Mouse (Mus musculus): ENCODE measurements around the gene Nkain2. TPM values are rescaled to one million over a fixed set of nuclear protein-coding genes. Genes with fewer than 3 reads are reported as not detected.

Nkain2 gene
- polyA plus RNA-seq, 1 experiment from 2014 or later: 0.39 TPM

- no peak overlapping the region for H3K27ac ChIP-seq
- no peaks in the 10 kb centered on the region for H3K9me3 ChIP-seq
- no peaks in the 10 kb centered on the region for H3K36me3 ChIP-seq
- no peak for ATAC-seq (ENCODE audit: borderline replicate concordance, extremely low read depth, low FRiP score, low TSS enrichment)
- no peaks in the 10 kb centered on the region for H3K27me3 ChIP-seq
- no peak overlapping the region for H3K4me3 ChIP-seq
- H3K4me1 ChIP-seq: no peaks in the 10 kb centered on the region
- no peak overlapping the region for H3K9ac ChIP-seq
- 78% methylated on average over 1 of the region's 1 CpGs for WGBS
- H3K4me2 ChIP-seq: no peak overlapping the region
Observed at GRCm38 (mm10) chr10:31827041-31827440, 1063.2 kb downstream of the Nkain2 start.

DNA sequence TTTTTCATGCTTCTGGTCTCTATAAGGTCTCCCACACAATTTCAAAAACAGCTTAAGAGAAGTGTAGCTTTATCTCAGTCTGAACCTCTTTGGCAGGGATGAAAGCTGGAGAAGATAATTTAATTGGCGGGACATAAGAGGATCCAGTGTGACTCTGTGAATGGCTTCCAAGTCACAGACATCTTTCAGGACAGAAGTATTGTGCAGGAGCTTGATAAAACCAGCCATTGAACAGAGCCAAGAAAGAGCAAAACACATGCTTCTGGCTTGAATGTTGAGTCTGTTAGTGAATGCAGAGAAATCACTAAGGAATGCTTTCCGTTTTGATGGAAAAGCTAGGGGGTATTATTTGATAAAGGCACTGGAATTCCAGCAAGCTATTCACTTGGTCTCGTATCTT lies 1077.7 kb downstream of the Nkain2 start:
- H3K9me3 ChIP-seq: no peaks in the 10 kb centered on the region
- H3K4me2 ChIP-seq: no peak overlapping the region
- H3K36me3 ChIP-seq: no peaks in the 10 kb centered on the region
- no peak overlapping the region for H3K4me3 ChIP-seq
- ATAC-seq (ENCODE audit: borderline replicate concordance, extremely low read depth, low FRiP score, low TSS enrichment): peak; percentile 23; the same call in 1 of the 2 replicates
- H3K27me3 ChIP-seq: no peaks in the 10 kb centered on the region
- H3K4me1 ChIP-seq: no peaks in the 10 kb centered on the region
- no peak overlapping the region for H3K27ac ChIP-seq
- H3K9ac ChIP-seq: no peak overlapping the region
- 52% methylated on average over 3 of the region's 3 CpGs for WGBS

- no peak overlapping the region for H3K4me2 ChIP-seq
- H3K4me1 ChIP-seq: no peaks in the 10 kb centered on the region
- H3K36me3 ChIP-seq: no peaks in the 10 kb centered on the region
- no peak overlapping the region for H3K27ac ChIP-seq
- H3K27me3 ChIP-seq: no peaks in the 10 kb centered on the region
- peak; percentile 57; the same call in 1 of the 2 replicates for ATAC-seq (ENCODE audit: borderline replicate concordance, extremely low read depth, low FRiP score, low TSS enrichment)
- H3K9ac ChIP-seq: no peak overlapping the region
- H3K4me3 ChIP-seq: no peak overlapping the region
- no peaks in the 10 kb centered on the region for H3K9me3 ChIP-seq
- 22% methylated on average over 5 of the region's 5 CpGs for WGBS
Observed at GRCm38 (mm10) chr10:31742443-31743057, 1147.7 kb downstream of the Nkain2 start.

- no peaks in the 10 kb centered on the region for H3K9me3 ChIP-seq
- no peak overlapping the region for H3K4me3 ChIP-seq
- no peaks in the 10 kb centered on the region for H3K4me1 ChIP-seq
- H3K36me3 ChIP-seq: no peaks in the 10 kb centered on the region
- H3K27ac ChIP-seq: no peak overlapping the region
- no peaks in the 10 kb centered on the region for H3K27me3 ChIP-seq
- no peak for ATAC-seq (ENCODE audit: borderline replicate concordance, extremely low read depth, low FRiP score, low TSS enrichment)
- no peak overlapping the region for H3K4me2 ChIP-seq
- H3K9ac ChIP-seq: no peak overlapping the region
Observed at GRCm38 (mm10) chr10:31728036-31728435, 1162.2 kb downstream of the Nkain2 start.

DNA sequence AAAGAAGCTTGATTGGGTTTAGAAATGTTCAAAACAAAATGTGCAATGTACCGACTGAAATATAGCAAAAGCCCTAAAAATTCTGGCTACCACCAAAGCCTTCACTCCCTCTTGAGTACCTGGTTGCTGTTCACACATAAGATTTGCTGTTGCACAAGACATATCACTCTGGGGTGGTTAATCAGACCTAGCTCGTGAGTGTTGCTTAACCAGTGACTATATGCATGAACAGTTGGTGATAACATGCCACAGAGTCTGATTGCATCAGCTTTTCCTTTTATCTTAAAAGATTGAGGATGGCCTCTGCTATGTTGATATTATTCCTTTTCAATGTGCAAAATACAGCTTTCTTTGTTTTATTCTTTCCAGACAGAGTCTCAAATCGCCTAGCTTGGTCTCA lies 1243.0 kb downstream of the Nkain2 start:
- H3K9ac ChIP-seq: no peak overlapping the region
- H3K9me3 ChIP-seq: no peaks in the 10 kb centered on the region
- ATAC-seq (ENCODE audit: borderline replicate concordance, extremely low read depth, low FRiP score, low TSS enrichment): no peak
- H3K36me3 ChIP-seq: no peaks in the 10 kb centered on the region
- H3K27me3 ChIP-seq: no peaks in the 10 kb centered on the region
- WGBS: 69% methylated on average over 3 of the region's 3 CpGs
- H3K27ac ChIP-seq: no peak overlapping the region
- H3K4me2 ChIP-seq: no peak overlapping the region
- H3K4me1 ChIP-seq: no peaks in the 10 kb centered on the region
- H3K4me3 ChIP-seq: no peak overlapping the region

DNA sequence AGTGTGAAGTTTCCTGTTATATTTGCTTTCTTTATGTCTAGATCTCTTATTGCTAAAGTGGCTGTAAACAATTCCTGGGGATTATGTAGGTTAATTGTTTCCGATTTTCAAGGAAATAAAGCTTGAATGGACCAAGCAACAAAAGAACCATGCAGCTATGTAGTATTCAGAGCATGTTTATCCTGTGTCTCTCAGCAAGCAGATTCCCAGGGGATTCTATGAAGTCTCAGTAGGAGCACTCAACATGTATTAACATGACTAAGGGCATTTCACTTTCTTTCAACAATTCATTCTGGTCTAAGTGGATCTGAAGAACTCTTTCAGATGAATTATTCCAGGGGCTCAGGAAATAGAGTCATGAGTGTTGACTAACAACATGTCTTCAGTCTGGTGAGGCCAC lies 1244.2 kb downstream of the Nkain2 start:
- no peaks in the 10 kb centered on the region for H3K9me3 ChIP-seq
- H3K4me3 ChIP-seq: no peak overlapping the region
- WGBS: 59% methylated on average over 1 of the region's 1 CpGs
- no peaks in the 10 kb centered on the region for H3K4me1 ChIP-seq
- no peak overlapping the region for H3K9ac ChIP-seq
- H3K27ac ChIP-seq: no peak overlapping the region
- H3K36me3 ChIP-seq: no peaks in the 10 kb centered on the region
- no peak overlapping the region for H3K4me2 ChIP-seq
- ATAC-seq (ENCODE audit: borderline replicate concordance, extremely low read depth, low FRiP score, low TSS enrichment): no peak
- H3K27me3 ChIP-seq: no peaks in the 10 kb centered on the region

Other genes with a start within 250 kb of the Nkain2 start
- 5.6 and 10.3 TPM in 2 replicates for gene Trdn, start 190.1 kb upstream of the Nkain2 start, polyA plus RNA-seq (2015; fragmentation: Nextera tagmentation; extraction: Ambion mirVana)